Mouse (Mus musculus): Measurements from ENCODE around the gene Cd300lg. TPM values are rescaled to one million over a fixed set of nuclear protein-coding genes. Genes with fewer than 3 reads are reported as not detected.

Gene Cd300lg
- total RNA-seq, 1 experiment, result not detected

DNA sequence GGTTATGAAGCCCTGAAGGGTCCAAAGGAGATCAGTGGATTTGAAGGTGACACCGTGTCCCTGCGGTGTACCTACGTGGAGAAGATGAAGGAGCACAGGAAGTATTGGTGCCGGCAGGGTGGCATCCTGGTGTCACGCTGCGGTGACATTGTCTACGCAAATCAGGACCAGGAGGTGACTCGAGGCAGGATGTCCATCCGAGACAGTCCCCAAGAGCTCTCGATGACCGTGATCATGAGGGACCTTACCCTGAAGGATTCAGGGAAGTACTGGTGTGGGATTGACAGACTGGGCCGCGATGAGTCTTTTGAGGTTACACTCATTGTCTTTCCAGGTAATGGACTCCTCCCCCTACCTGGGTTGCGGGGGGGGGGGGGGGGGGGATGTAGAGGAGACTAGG, 1.7 kb downstream of the Cd300lg start:
- no peak overlapping the region for H3K4me3 ChIP-seq (ENCODE audit: insufficient read depth in 1 of 2, low read depth in 1 of 2, low read length in 2 of 2, poor library complexity in 1 of 2, severe bottlenecking in 1 of 2)
- in situ Hi-C loops (cut with MboI; ENCODE audit: low sequenced_read_pairs in 2 of 2, unreplicated experiment in 2 of 2), result no loop called here
- no peaks in the 10 kb centered on the region for H3K9me3 ChIP-seq (ENCODE audit: control insufficient read depth, insufficient read depth, low read depth, low read length)
- H3K36me3 ChIP-seq (ENCODE audit: control insufficient read depth, insufficient read depth, low read length, poor library complexity, severe bottlenecking), result no peaks in the 10 kb centered on the region
- DNase-seq (ENCODE audit: low read depth, low spot score), result no peak
- no peak for TF ChIP-seq MAFK (IDR thresholded peaks at IDR 0.05; ENCODE audit: insufficient read depth, low read depth, low read length)
- no peak for TF ChIP-seq ZC3H11A (IDR thresholded peaks at IDR 0.05; ENCODE audit: borderline replicate concordance, low read depth, low read length)
- no peak for TF ChIP-seq CHD2 (IDR thresholded peaks at IDR 0.05; ENCODE audit: low read depth, low read length)
- TF ChIP-seq ZNF384 (IDR thresholded peaks at IDR 0.05; ENCODE audit: low read depth, low read length), result no peak
- no peak for TF ChIP-seq HCFC1 (IDR thresholded peaks at IDR 0.05; ENCODE audit: borderline replicate concordance, insufficient read depth, low read length)
- 0 out of 2 replicates have a peak overlapping the region, but pooled peaks have one; percentile 5 for H3K9ac ChIP-seq (ENCODE audit: insufficient read depth, low read depth, low read length, poor library complexity, severe bottlenecking)
- no peak overlapping the region for H3K27ac ChIP-seq (ENCODE audit: insufficient read depth, low read depth, low read length, poor library complexity, severe bottlenecking)
- H3K4me1 ChIP-seq (ENCODE audit: control insufficient read depth in 2 of 2, insufficient read depth in 2 of 2, low read length in 2 of 2, poor library complexity in 1 of 2), result no peaks in the 10 kb centered on the region; a peak in 1 of 4 replicates

DNA sequence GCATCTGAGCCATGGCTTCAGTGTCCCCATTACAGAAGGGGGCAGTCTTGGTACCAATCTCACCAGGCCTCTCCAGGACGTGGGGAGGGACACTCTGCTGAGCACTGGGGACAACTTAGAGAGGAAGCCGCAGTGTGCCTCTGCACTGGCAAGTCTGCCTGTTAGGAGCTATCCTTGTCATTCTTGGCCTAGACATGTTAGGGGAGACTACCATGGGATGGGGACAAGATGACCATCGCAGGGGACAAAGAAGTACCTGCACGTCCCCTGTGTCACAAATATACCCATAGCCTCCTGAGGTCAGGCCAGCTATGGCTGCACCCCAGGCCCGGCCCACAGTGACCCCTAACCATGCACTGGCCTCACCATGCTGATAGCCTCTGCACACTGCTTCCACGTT, 2.1 kb downstream of the Cd300lg start:
- no peaks in the 10 kb centered on the region for H3K36me3 ChIP-seq (ENCODE audit: control insufficient read depth, insufficient read depth, low read length, poor library complexity, severe bottlenecking)
- no peak overlapping the region for H3K27ac ChIP-seq (ENCODE audit: insufficient read depth, low read depth, low read length, poor library complexity, severe bottlenecking)
- no peaks in the 10 kb centered on the region; a peak in 1 of 4 replicates for H3K4me1 ChIP-seq (ENCODE audit: control insufficient read depth in 2 of 2, insufficient read depth in 2 of 2, low read length in 2 of 2, poor library complexity in 1 of 2)
- in situ Hi-C loops (cut with MboI; ENCODE audit: low sequenced_read_pairs in 2 of 2, unreplicated experiment in 2 of 2), result no loop called here
- TF ChIP-seq ZC3H11A (IDR thresholded peaks at IDR 0.05; ENCODE audit: borderline replicate concordance, low read depth, low read length) (no peak), ZNF384 (IDR thresholded peaks at IDR 0.05; ENCODE audit: low read depth, low read length) (no peak)
- H3K9ac ChIP-seq (ENCODE audit: insufficient read depth, low read depth, low read length, poor library complexity, severe bottlenecking), result no peak overlapping the region
- H3K4me3 ChIP-seq (ENCODE audit: insufficient read depth in 1 of 2, low read depth in 1 of 2, low read length in 2 of 2, poor library complexity in 1 of 2, severe bottlenecking in 1 of 2), result no peak overlapping the region
- no peaks in the 10 kb centered on the region for H3K9me3 ChIP-seq (ENCODE audit: control insufficient read depth, insufficient read depth, low read depth, low read length)
- DNase-seq (ENCODE audit: low read depth, low spot score), result no peak

DNA sequence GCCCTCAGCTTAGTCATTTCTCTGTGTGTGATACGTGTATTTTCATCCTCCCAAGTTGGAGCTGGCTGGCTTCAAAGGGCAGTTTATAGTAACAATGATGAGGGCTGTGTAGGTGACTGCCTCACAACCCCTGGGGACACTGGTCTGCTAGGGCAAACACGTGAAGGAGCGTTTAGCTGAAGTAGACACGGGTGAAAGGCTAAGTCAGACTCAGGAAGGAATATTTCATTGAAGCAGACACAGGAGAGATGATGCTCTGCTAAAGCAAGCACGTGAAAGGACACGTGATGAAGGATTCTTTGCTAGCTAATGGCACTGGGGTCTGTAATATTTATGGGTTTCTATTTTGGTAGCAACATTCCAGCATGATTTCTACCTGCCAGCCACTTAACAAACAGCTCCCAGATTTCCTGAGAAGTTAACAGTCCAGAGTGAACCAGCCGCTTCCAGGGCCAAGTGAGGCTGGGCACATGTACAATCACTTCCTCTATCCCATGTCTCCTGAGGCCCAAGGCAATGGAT, 3.4 kb downstream of the Cd300lg start:
- TF ChIP-seq HCFC1 (IDR thresholded peaks at IDR 0.05; ENCODE audit: borderline replicate concordance, insufficient read depth, low read length), result no peak
- TF ChIP-seq ZNF384 (IDR thresholded peaks at IDR 0.05; ENCODE audit: low read depth, low read length), result no peak
- no peak for TF ChIP-seq ZC3H11A (IDR thresholded peaks at IDR 0.05; ENCODE audit: borderline replicate concordance, low read depth, low read length)
- no peak for TF ChIP-seq CHD2 (IDR thresholded peaks at IDR 0.05; ENCODE audit: low read depth, low read length)
- TF ChIP-seq MAFK (IDR thresholded peaks at IDR 0.05; ENCODE audit: insufficient read depth, low read depth, low read length), result no peak

DNA sequence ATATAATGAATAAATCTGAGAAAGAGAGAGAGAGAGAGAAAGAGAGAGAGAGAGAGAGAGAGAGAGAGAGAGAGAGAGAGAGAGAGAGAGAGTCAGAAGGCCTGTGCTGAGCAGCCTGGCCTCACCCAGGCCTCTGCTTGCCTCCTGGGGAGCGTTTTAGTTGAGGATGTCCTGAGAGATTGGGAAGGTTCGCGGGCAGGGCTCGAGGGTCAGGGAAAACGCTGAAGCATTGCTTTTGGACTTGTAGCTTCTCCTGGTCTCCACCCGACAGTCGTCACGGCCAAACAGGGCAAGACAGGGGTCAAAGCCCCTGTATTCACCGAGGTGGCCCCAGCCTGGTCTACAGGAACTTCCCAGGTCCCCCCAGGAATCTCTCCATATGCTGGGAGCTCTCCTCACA, 5.3 kb downstream of the Cd300lg start:
- DNase-seq (ENCODE audit: low read depth, low spot score), result no peak
- no peak for TF ChIP-seq MAFK (IDR thresholded peaks at IDR 0.05; ENCODE audit: insufficient read depth, low read depth, low read length)
- TF ChIP-seq ZC3H11A (IDR thresholded peaks at IDR 0.05; ENCODE audit: borderline replicate concordance, low read depth, low read length), result no peak
- TF ChIP-seq CHD2 (IDR thresholded peaks at IDR 0.05; ENCODE audit: low read depth, low read length), result no peak
- TF ChIP-seq HCFC1 (IDR thresholded peaks at IDR 0.05; ENCODE audit: borderline replicate concordance, insufficient read depth, low read length), result no peak
- no peak for TF ChIP-seq ZNF384 (IDR thresholded peaks at IDR 0.05; ENCODE audit: low read depth, low read length)
- Histone ChIP-seq H3K27ac (ENCODE audit: insufficient read depth, low read depth, low read length, poor library complexity, severe bottlenecking) (no peak overlapping the region), H3K4me3 (ENCODE audit: insufficient read depth in 1 of 2, low read depth in 1 of 2, low read length in 2 of 2, poor library complexity in 1 of 2, severe bottlenecking in 1 of 2) (no peak overlapping the region), H3K9me3 (ENCODE audit: control insufficient read depth, insufficient read depth, low read depth, low read length) (no peaks in the 10 kb centered on the region), H3K9ac (ENCODE audit: insufficient read depth, low read depth, low read length, poor library complexity, severe bottlenecking) (no peak overlapping the region), H3K4me1 (ENCODE audit: control insufficient read depth in 2 of 2, insufficient read depth in 2 of 2, low read length in 2 of 2, poor library complexity in 1 of 2) (no peaks in the 10 kb centered on the region), H3K36me3 (ENCODE audit: control insufficient read depth, insufficient read depth, low read length, poor library complexity, severe bottlenecking) (no peaks in the 10 kb centered on the region)
- in situ Hi-C loops (cut with MboI; ENCODE audit: low sequenced_read_pairs in 2 of 2, unreplicated experiment in 2 of 2), result no loop called here

More for the DNA sequence above, 3.4 kb downstream of the Cd300lg start:
- Histone ChIP-seq H3K4me3 (ENCODE audit: insufficient read depth in 1 of 2, low read depth in 1 of 2, low read length in 2 of 2, poor library complexity in 1 of 2, severe bottlenecking in 1 of 2) (no peak overlapping the region), H3K9ac (ENCODE audit: insufficient read depth, low read depth, low read length, poor library complexity, severe bottlenecking) (no peak overlapping the region), H3K9me3 (ENCODE audit: control insufficient read depth, insufficient read depth, low read depth, low read length) (no peaks in the 10 kb centered on the region), H3K4me1 (ENCODE audit: control insufficient read depth in 2 of 2, insufficient read depth in 2 of 2, low read length in 2 of 2, poor library complexity in 1 of 2) (no peaks in the 10 kb centered on the region; a peak in 1 of 4 replicates), H3K27ac (ENCODE audit: insufficient read depth, low read depth, low read length, poor library complexity, severe bottlenecking) (no peak overlapping the region), H3K36me3 (ENCODE audit: control insufficient read depth, insufficient read depth, low read length, poor library complexity, severe bottlenecking) (no peaks in the 10 kb centered on the region)
- no peak for DNase-seq (ENCODE audit: low read depth, low spot score)
- in situ Hi-C loops (cut with MboI; ENCODE audit: low sequenced_read_pairs in 2 of 2, unreplicated experiment in 2 of 2), result no loop called here
